Mouse (Mus musculus): ENCODE data around the gene 1700057G04Rik.

DNA sequence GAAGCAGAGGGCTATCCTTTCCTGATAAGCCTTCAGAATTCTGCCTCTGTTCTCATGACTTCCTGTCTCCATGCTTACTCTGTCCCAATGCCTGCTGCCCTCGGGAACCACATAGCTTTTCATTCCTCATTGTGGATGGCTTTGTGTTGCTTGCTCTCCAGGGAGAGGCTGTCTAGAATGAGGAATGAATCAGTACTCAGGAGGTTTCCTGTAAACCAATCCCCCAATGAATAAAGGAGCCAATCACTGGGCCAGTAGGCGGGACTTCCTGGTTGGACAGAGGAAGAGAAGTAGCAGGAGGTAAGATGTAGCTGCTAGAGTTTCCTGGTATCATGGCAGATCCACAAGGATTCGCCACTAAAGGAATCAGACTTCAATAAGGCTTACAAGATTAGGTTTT lies 44.1 kb downstream of the 1700057G04Rik start:
- TF ChIP-seq EP300 (IDR thresholded peaks at IDR 0.05) (no peak), CTCF (IDR thresholded peaks at IDR 0.05) (no peak)
